Mouse (Mus musculus): Measurements from ENCODE around the gene Arhgap30. TPM values are rescaled to one million over a fixed set of nuclear protein-coding genes. Genes with fewer than 3 reads are reported as not detected.

The Arhgap30 gene
- polyA plus RNA-seq, 1 experiment, result 0.78 TPM

DNA sequence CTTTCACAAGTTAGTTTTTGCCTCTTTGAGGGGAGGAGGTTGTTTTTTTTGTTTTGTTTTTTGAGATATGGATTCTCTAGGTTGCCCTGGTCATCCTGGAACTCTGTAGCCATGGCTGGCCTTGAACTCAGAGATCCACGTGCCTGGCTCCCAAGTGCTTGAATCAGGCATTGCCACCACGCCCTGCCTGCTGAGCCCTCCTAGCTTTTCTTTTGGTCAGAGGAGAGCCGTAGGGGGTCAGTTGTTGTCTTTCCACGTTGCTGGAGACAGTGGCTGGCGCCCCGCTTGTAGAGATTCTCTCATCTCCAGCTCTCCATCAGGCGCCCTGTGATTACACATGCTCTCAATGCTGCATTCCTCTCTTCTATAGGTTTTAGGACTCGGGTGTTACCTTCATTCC, 24.9 kb downstream of the Arhgap30 start:
- peak overlapping the region; percentile 11 for H3K4me3 ChIP-seq (ENCODE audit: low read depth, low read length)
- no peaks in the 10 kb centered on the region for H3K9me3 ChIP-seq (replicated peaks; ENCODE audit: control insufficient read depth, insufficient read depth, low read length, poor library complexity, severe bottlenecking)
- H3K4me1 ChIP-seq (ENCODE audit: control insufficient read depth, insufficient read depth, low read length), result peaks cover 8% of the 10 kb centered on the region
- peak overlapping the region; percentile 44; the same call in 1 of the 2 replicates for H3K9ac ChIP-seq (ENCODE audit: low read depth, poor library complexity, severe bottlenecking)
- H3K27me3 ChIP-seq (ENCODE audit: control insufficient read depth, insufficient read depth, low read length, poor library complexity, severe bottlenecking), result no peaks in the 10 kb centered on the region
- H3K36me3 ChIP-seq (ENCODE audit: control insufficient read depth, insufficient read depth, low read length, poor library complexity, severe bottlenecking), result peaks cover 22% of the 10 kb centered on the region
- TF ChIP-seq CTCF (IDR thresholded peaks at IDR 0.05; ENCODE audit: low read depth, low read length), result no peak
- TF ChIP-seq EP300 (IDR thresholded peaks at IDR 0.05; ENCODE audit: insufficient read depth, low read depth, low read length), result peak; percentile 65; the same call in 1 of the 2 replicates
- no peak for TF ChIP-seq POLR2A (IDR thresholded peaks at IDR 0.05; ENCODE audit: insufficient read depth, low read length)
- peak overlapping the region; percentile 58 for H3K27ac ChIP-seq (ENCODE audit: insufficient read depth, low read length)

DNA sequence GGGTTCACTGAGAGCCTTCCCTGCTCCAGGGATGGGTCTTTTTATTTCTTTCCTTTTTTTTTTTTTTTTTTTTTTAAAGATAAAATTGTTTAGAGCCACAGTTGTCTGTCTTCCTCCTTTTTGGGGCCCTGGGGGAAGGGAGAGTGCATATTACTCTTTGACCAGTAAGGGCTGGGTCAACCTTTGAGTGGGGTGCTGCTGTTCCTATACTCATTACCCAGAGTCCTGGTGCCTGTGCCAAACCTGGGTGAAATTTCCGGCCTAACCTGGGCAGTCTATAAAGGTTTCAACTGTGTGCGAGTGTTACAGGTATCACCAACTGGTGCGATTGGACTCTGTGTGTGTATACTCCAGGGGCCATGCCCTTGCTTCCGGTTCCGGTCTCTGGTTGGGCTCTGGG, 29.9 kb downstream of the Arhgap30 start, which contains the start of gene Tstd1:
Tstd1 (plus strand) TSS at position 213 of the 400 bp plus-strand sequence.
- no peak within 1 kb of the TSS for H3K9ac ChIP-seq (ENCODE audit: low read depth, poor library complexity, severe bottlenecking)

DNA sequence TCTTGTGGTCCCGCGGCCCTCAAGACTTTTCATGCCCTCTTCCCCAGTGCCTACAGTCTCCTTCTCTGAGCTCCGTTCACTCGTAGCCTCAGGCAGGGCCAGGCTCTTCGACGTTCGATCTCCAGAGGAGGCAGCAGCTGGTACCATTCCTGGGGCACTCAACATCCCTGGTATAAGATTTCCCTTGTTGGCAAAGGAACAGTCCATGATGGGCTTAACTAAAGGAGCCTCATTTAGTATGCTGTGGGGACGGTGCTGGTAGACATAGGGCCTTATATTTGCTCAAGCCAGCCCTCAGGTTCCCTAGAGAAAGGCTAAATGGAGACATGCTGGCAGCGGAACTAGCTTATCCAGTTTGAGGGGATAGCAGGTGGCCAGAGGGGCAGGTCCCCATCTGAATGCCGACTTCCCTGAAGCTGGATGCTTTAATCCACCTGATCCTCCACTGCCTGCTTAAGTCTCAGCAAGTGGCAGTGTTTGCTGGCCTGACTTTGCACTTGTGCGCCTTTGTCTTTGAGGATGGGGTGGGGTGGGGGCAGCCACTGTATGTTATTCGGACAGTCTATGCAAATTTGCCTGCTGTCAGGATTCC, 30.6 kb downstream of the Arhgap30 start:
- Histone ChIP-seq H3K4me1 (ENCODE audit: control insufficient read depth, insufficient read depth, low read length) (peaks cover 11% of the 10 kb centered on the region), H3K4me3 (ENCODE audit: low read depth, low read length) (no peak overlapping the region), H3K27me3 (ENCODE audit: control insufficient read depth, insufficient read depth, low read length, poor library complexity, severe bottlenecking) (no peaks in the 10 kb centered on the region), H3K9me3 (replicated peaks; ENCODE audit: control insufficient read depth, insufficient read depth, low read length, poor library complexity, severe bottlenecking) (no peaks in the 10 kb centered on the region), H3K9ac (ENCODE audit: low read depth, poor library complexity, severe bottlenecking) (no peak overlapping the region), H3K36me3 (ENCODE audit: control insufficient read depth, insufficient read depth, low read length, poor library complexity, severe bottlenecking) (peaks cover 22% of the 10 kb centered on the region), H3K27ac (ENCODE audit: insufficient read depth, low read length) (peak overlapping the region; percentile 82)
- TF ChIP-seq POLR2A (IDR thresholded peaks at IDR 0.05; ENCODE audit: insufficient read depth, low read length), result no peak
- TF ChIP-seq EP300 (IDR thresholded peaks at IDR 0.05; ENCODE audit: insufficient read depth, low read depth, low read length), result peak; percentile 78

More for the DNA sequence above, 29.9 kb downstream of the Arhgap30 start, which contains the start of gene Tstd1:
- Histone ChIP-seq H3K9me3 (replicated peaks; ENCODE audit: control insufficient read depth, insufficient read depth, low read length, poor library complexity, severe bottlenecking) (no peaks in the 10 kb centered on the region), H3K27me3 (ENCODE audit: control insufficient read depth, insufficient read depth, low read length, poor library complexity, severe bottlenecking) (no peaks in the 10 kb centered on the region), H3K4me1 (ENCODE audit: control insufficient read depth, insufficient read depth, low read length) (peaks cover 11% of the 10 kb centered on the region), H3K36me3 (ENCODE audit: control insufficient read depth, insufficient read depth, low read length, poor library complexity, severe bottlenecking) (peaks cover 22% of the 10 kb centered on the region), H3K4me3 (ENCODE audit: low read depth, low read length) (no peak within 1 kb of the TSS), H3K27ac (ENCODE audit: insufficient read depth, low read length) (peak within 1 kb of the TSS; percentile 82)
- no peak for TF ChIP-seq POLR2A (IDR thresholded peaks at IDR 0.05; ENCODE audit: insufficient read depth, low read length)

DNA sequence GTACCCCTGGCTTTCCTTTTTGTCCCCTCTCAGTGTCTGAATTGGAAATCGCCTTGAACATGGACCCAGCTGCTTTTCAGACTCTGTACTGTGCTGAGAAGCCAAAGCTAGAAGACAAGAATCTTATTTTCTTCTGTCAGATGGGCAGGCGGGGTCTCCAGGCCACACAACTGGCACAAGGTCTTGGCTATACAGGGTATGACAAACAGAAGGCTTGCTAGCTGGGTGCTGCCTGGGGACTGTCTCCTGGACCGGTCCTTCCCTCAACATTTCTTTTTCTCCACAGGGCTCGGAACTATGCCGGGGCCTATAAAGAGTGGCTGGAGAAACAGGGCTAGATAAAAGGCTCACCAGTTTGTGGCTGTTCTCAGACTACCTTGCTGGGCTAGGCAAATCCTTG, 31.2 kb downstream of the Arhgap30 start:
- Histone ChIP-seq H3K27ac (ENCODE audit: insufficient read depth, low read length) (peak overlapping the region; percentile 82), H3K36me3 (ENCODE audit: control insufficient read depth, insufficient read depth, low read length, poor library complexity, severe bottlenecking) (peaks cover 22% of the 10 kb centered on the region)

DNA sequence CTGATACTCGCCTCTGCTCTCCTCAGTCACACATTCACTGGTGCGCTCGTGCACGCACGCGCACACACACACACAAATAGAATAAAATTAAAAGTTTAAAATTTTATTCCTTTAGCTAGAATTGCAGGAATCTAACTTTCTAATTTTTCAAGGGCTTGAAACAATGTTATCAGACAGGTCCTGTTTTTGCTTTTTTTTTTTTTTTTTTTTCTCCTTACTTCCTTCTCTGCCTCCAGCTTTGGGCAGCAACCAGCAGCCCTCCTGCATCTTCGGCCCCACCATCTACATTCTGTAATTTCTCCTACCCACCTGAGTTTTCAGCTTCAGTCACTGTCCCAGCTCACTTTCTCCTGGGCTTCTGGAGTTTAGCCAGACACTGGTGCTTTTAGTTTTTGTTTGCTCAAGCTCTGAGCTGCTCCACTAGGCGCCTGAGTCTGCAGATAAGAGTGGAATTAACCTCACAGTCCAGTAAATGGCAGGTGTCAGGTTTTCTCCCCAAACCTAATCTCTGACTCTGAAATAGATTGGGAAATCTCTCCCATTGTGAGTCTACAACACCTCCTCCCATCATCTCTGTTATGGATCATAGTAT, 33.8 kb downstream of the Arhgap30 start:
- TF ChIP-seq POLR2A (IDR thresholded peaks at IDR 0.05; ENCODE audit: insufficient read depth, low read length) (no peak), EP300 (IDR thresholded peaks at IDR 0.05; ENCODE audit: insufficient read depth, low read depth, low read length) (no peak), CTCF (IDR thresholded peaks at IDR 0.05; ENCODE audit: low read depth, low read length) (no peak)
- Histone ChIP-seq H3K4me3 (ENCODE audit: low read depth, low read length) (no peak overlapping the region), H3K36me3 (ENCODE audit: control insufficient read depth, insufficient read depth, low read length, poor library complexity, severe bottlenecking) (peaks cover 8% of the 10 kb centered on the region), H3K4me1 (ENCODE audit: control insufficient read depth, insufficient read depth, low read length) (peaks cover 6% of the 10 kb centered on the region), H3K27me3 (ENCODE audit: control insufficient read depth, insufficient read depth, low read length, poor library complexity, severe bottlenecking) (no peaks in the 10 kb centered on the region), H3K9ac (ENCODE audit: low read depth, poor library complexity, severe bottlenecking) (no peak overlapping the region), H3K9me3 (replicated peaks; ENCODE audit: control insufficient read depth, insufficient read depth, low read length, poor library complexity, severe bottlenecking) (no peaks in the 10 kb centered on the region), H3K27ac (ENCODE audit: insufficient read depth, low read length) (no peak overlapping the region)

More for the DNA sequence above, 31.2 kb downstream of the Arhgap30 start:
- TF ChIP-seq POLR2A (IDR thresholded peaks at IDR 0.05; ENCODE audit: insufficient read depth, low read length), result no peak
- no peak for TF ChIP-seq CTCF (IDR thresholded peaks at IDR 0.05; ENCODE audit: low read depth, low read length)
- TF ChIP-seq EP300 (IDR thresholded peaks at IDR 0.05; ENCODE audit: insufficient read depth, low read depth, low read length), result no peak
- Histone ChIP-seq H3K27me3 (ENCODE audit: control insufficient read depth, insufficient read depth, low read length, poor library complexity, severe bottlenecking) (no peaks in the 10 kb centered on the region), H3K9ac (ENCODE audit: low read depth, poor library complexity, severe bottlenecking) (no peak overlapping the region), H3K4me3 (ENCODE audit: low read depth, low read length) (no peak overlapping the region), H3K9me3 (replicated peaks; ENCODE audit: control insufficient read depth, insufficient read depth, low read length, poor library complexity, severe bottlenecking) (no peaks in the 10 kb centered on the region), H3K4me1 (ENCODE audit: control insufficient read depth, insufficient read depth, low read length) (peaks cover 11% of the 10 kb centered on the region)

DNA sequence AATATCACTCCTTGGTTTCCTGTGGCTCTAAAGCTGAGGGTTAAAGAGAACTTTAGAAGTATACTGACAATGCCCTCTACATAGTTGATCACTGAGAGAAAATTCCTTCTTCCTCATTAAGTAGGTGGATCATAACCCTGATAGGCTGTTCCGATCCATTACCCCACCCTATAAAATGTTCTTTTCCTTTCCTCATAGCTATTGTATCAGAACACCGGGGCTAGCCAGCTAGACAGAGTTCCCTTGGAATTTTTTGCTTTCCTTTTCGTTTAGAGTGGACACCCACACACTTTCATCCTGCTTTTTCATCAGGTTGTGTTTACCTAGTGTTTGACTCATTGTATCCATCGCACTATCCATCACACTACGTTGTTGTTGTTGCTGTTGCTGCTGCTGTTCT, 35.9 kb downstream of the Arhgap30 start:
- Histone ChIP-seq H3K4me3 (ENCODE audit: low read depth, low read length) (no peak overlapping the region), H3K9me3 (replicated peaks; ENCODE audit: control insufficient read depth, insufficient read depth, low read length, poor library complexity, severe bottlenecking) (no peaks in the 10 kb centered on the region), H3K27ac (ENCODE audit: insufficient read depth, low read length) (no peak overlapping the region), H3K4me1 (ENCODE audit: control insufficient read depth, insufficient read depth, low read length) (peaks cover 3% of the 10 kb centered on the region), H3K36me3 (ENCODE audit: control insufficient read depth, insufficient read depth, low read length, poor library complexity, severe bottlenecking) (no peaks in the 10 kb centered on the region), H3K9ac (ENCODE audit: low read depth, poor library complexity, severe bottlenecking) (no peak overlapping the region), H3K27me3 (ENCODE audit: control insufficient read depth, insufficient read depth, low read length, poor library complexity, severe bottlenecking) (no peaks in the 10 kb centered on the region)
- TF ChIP-seq EP300 (IDR thresholded peaks at IDR 0.05; ENCODE audit: insufficient read depth, low read depth, low read length) (no peak), POLR2A (IDR thresholded peaks at IDR 0.05; ENCODE audit: insufficient read depth, low read length) (no peak), CTCF (IDR thresholded peaks at IDR 0.05; ENCODE audit: low read depth, low read length) (no peak)

Measured in ES-Bruce4 (cell line).